Mouse (Mus musculus) spleen, adult 2 months (tissue): ENCODE data around the gene Ccdc34. TPM values are rescaled to one million over a fixed set of nuclear protein-coding genes. Genes with fewer than 3 reads are reported as not detected.

Experiments used
- DNase-seq, 2 experiments: peaks; one replicate each; pipeline versions ENCODE4 v3.0.0 to v3.0.0-alpha.2; 2012 to 2021; ENCODE audit warnings: low spot score in 2 of 2, low read depth in 1 of 2
- H3K27ac ChIP-seq: fragments of 200-500 bp; 2 replicates; pipeline ENCODE4 v1.5.1; 2012; ENCODE audit warnings: low read length, inconsistent platforms; ENCODE audit not compliant: insufficient read depth
- H3K27me3 ChIP-seq: fragments of 200-500 bp; 2 replicates; pipeline ENCODE4 v1.6.1; 2012; ENCODE audit warnings: mild to moderate bottlenecking, moderate library complexity, low read length, inconsistent platforms; ENCODE audit not compliant: control insufficient read depth, insufficient read depth
- H3K36me3 ChIP-seq: fragments of 200-500 bp; 2 replicates; pipeline ENCODE4 v1.6.1; 2012; ENCODE audit warnings: mild to moderate bottlenecking, low read length, inconsistent platforms; ENCODE audit not compliant: control insufficient read depth, insufficient read depth
- H3K4me1 ChIP-seq: fragments of 200-500 bp; 2 replicates; pipeline ENCODE4 v1.6.1; 2011; ENCODE audit warnings: inconsistent platforms; ENCODE audit not compliant: control insufficient read depth, insufficient read depth, insufficient read length
- H3K4me3 ChIP-seq: fragments of 200-500 bp; 2 replicates; pipeline ENCODE4 v1.5.1; 2011; ENCODE audit warnings: mild to moderate bottlenecking, inconsistent platforms; ENCODE audit not compliant: insufficient read depth, insufficient read length; ENCODE audit errors: extremely low read depth
- CTCF ChIP-seq: fragments of 200-500 bp; IDR thresholded peaks from 2 replicates; pipeline ENCODE4 v1.5.1; 2011; ENCODE audit warnings: mild to moderate bottlenecking, inconsistent platforms; ENCODE audit not compliant: insufficient read depth, insufficient read length, insufficient replicate concordance; ENCODE audit errors: extremely low read depth
- POLR2A ChIP-seq: fragments of 200-500 bp; IDR thresholded peaks from 2 replicates; pipeline ENCODE4 v1.6.1; 2011; ENCODE audit warnings: low read depth, low read length, inconsistent platforms
- WGBS: fragments of 180-500 bp; shearing (Covaris S2); methylation state at CpG from one replicate; pipeline ENCODE4 v1.1.7; 2018; 5-methylcytosine and 5-hydroxymethylcytosine counted together
- polyA plus RNA-seq: library from polyadenylated mRNA; depleted of rRNA; stranded (reverse); fragments of >200 nt; gene quantifications from 2 replicates; pipeline ENCODE4 v1.2.3, GENCODE M21; 2012

Ccdc34 gene
- polyA plus RNA-seq, 1 experiment = 3.3 TPM

DNA sequence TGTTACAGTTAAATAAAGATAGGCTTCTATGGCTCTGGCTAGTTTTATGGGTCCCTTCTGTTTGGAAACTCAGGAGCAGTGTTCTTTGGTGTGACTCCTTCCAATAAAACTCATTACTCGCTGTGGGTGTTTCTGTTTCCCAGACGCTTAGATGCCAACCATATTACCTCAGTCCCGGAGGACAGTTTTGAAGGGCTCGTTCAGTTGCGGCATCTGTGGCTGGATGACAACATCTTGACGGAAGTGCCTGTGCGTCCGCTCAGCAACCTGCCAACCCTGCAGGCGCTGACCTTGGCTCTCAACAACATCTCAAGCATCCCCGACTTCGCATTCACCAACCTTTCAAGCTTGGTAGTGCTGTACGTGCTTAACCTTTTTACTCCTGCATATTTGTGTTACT is 21.2 kb upstream of the Ccdc34 start:
- Histone ChIP-seq H3K4me1 (no peaks in the 10 kb centered on the region), H3K27me3 (no peaks in the 10 kb centered on the region), H3K36me3 (no peaks in the 10 kb centered on the region), H3K4me3 (no peak overlapping the region), H3K27ac (no peak overlapping the region)
- TF ChIP-seq POLR2A (no peak), CTCF (no peak)
- no peak for DNase-seq
- 73% methylated on average over 12 of the region's 12 CpGs for WGBS

DNA sequence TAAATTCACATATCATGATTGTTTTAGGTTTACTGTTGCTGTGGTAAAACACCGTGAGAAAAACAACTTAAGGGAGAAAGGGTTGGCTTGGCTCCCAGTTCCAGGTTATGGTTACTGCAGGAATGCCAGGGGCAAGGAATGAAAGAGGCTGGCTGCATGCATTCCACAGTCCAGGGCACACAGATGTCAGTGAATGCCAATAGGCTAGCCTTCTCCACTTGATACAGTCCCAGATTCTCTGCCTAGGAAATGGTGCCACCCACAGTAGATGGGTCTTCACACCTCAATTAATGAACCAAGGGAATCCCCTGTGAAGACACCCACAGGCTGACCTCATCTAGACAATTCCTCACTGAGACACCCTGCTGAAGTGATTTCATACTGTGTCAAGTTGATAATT is 12.9 kb upstream of the Ccdc34 start:
- no peak for TF ChIP-seq POLR2A
- TF ChIP-seq CTCF = no peak
- WGBS = 90% methylated on average over 1 of the region's 1 CpGs
- H3K27ac ChIP-seq = no peak overlapping the region
- no peak for DNase-seq
- H3K4me1 ChIP-seq = no peaks in the 10 kb centered on the region
- H3K27me3 ChIP-seq = no peaks in the 10 kb centered on the region
- no peaks in the 10 kb centered on the region for H3K36me3 ChIP-seq
- no peak overlapping the region for H3K4me3 ChIP-seq

DNA sequence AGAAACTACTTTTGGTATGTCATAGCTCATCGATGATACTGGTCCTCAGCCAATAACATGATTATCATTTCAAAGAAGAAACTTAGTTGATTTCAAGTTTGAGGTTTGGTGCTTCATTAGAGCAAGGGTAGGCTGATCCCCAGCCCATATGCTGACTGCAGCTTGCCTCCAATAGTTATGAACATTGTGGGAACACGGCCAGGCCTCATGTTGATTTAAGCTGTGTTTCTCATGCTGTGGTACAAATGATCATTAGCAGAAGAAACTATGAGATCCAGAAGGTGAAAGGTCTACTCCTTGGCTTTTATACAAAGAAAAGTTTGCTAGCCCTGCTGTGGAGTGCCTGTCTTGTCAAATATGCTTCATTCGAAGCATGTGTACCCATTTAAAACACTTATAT is 12.5 kb upstream of the Ccdc34 start:
- DNase-seq = no peak
- no peak overlapping the region for H3K27ac ChIP-seq
- WGBS = 92% methylated on average over 3 of the region's 3 CpGs

DNA sequence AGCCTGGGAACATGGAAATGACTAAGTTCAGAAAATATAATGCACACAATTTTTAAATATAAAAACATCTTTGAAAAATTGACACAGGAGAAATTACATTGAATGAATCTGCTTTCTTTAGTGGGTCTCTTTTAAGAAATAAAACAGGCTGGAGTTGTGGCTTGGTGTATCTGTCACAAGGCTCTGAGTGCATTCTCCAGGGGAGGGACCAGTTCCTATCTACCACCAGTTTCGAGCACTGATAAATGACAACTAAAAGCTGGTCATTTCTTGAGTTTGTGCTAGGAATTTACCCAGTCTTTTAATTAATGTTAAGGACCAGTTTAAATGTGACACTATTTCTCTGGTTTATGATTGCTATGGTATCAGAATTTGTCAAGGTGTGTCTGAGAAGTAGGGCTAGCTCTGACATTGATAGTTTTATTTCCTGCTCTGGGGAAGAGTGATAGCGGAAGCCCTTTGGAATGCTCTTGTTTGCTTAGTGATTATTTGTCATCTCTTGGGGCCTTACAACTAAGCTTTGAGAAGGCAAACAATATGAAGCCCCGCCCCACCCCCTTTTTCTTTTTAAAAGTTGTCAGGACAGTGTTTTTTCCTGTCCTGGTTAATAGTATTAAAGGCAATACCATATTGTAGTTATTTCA is 11.9 kb upstream of the Ccdc34 start:
- Histone ChIP-seq H3K27me3 (no peaks in the 10 kb centered on the region), H3K36me3 (no peaks in the 10 kb centered on the region), H3K4me3 (no peak overlapping the region), H3K27ac (no peak overlapping the region), H3K4me1 (no peaks in the 10 kb centered on the region)
- WGBS = 84% methylated on average over 3 of the region's 3 CpGs
- DNase-seq = no peak
- no peak for TF ChIP-seq POLR2A
- TF ChIP-seq CTCF = no peak

More for the DNA sequence above, 12.5 kb upstream of the Ccdc34 start:
- Histone ChIP-seq H3K4me1 (no peaks in the 10 kb centered on the region), H3K27me3 (no peaks in the 10 kb centered on the region), H3K4me3 (no peak overlapping the region), H3K36me3 (no peaks in the 10 kb centered on the region)
- no peak for TF ChIP-seq POLR2A
- no peak for TF ChIP-seq CTCF

DNA sequence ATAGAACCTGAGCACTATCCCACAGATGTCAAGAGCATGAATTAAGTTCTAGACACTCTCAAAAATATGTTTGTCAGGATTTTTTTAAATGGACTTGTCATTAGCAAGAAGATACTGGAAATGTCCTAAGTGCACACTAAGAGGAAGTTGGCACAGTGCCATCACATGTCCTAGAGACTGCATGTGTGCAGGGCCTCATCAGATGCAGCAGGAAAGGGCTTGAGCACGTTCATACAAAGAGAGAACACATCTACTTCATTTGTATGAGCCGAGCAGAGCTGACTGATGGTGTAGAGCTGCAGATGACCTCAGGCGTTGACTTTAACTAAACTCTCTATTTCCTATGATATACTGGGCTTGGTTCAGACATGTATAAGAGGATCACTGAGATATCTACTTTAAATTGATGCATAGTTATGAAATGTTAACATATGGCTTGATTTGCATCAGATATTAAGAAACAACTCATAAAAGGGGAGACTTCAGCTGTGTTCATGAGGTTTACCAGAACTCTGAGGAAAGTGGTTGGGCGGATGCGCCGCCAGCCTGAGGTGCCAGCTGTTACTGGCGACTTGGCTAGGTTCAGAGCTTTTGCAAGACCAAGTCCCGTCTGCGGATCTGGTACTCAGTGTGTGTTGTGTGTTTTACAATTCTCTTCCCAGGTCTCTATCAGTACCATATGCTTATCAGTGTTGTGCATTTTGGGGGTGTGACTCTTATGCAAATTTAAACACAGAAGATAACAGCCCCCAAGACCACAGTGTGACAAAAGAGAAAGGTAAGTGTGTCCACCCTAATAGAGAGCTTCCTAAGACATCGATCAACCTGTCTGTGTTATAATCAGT is 10.0 kb upstream of the Ccdc34 start:
- WGBS = 77% methylated on average over 10 of the region's 10 CpGs
- no peaks in the 10 kb centered on the region for H3K36me3 ChIP-seq
- TF ChIP-seq POLR2A (no peak), CTCF (no peak)
- no peaks in the 10 kb centered on the region for H3K4me1 ChIP-seq
- H3K27me3 ChIP-seq = no peaks in the 10 kb centered on the region
- H3K27ac ChIP-seq = no peak overlapping the region
- H3K4me3 ChIP-seq = no peak overlapping the region
- DNase-seq = no peak

DNA sequence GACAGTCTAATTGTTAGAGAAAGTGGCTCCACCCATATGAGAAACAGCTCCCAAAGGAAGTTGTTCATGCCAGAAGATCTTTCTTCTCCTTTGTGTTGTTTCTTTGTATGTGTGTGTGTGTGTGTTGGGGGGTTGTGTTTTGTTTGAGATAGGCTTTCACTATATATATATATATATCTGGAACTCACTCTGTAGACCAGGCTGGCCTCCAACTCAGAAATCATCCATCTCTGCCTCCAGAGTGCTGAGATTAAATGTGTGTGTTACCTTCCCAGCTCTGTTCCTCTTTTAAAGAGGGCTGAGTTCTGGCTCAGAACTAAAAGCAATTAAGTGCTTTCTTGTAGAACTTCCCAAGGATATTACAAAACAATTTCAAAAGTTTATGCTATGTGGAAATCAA is 8.2 kb upstream of the Ccdc34 start:
- H3K4me1 ChIP-seq = no peaks in the 10 kb centered on the region
- no peaks in the 10 kb centered on the region for H3K27me3 ChIP-seq
- no peak for DNase-seq
- no peaks in the 10 kb centered on the region for H3K36me3 ChIP-seq
- TF ChIP-seq CTCF (no peak), POLR2A (no peak)
- no peak overlapping the region for H3K27ac ChIP-seq
- no peak overlapping the region for H3K4me3 ChIP-seq

DNA sequence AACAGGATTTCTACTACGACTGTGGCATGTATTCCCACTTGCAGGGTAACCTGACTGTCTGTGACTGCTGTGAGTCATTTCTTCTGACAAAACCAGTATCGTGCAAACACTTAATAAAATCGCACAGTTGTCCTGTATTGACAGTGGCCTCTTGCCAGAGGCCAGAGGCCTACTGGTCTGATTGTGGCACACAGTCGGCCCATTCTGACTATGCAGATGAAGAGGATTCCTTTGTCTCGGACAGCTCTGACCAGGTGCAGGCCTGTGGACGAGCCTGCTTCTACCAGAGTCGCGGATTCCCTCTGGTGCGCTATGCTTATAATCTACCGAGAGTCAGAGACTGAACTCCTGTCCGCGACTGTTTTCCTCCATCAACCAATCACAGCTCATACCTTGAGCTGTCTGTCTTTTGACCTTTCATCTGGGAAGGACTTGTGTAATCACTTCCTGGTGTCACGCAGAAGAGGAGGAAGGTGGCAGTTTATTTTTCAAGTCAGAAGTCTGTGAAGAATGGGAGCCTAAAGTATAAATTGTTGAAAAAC is 5.4 kb upstream of the Ccdc34 start:
- no peak for TF ChIP-seq CTCF
- no peak for TF ChIP-seq POLR2A
- Histone ChIP-seq H3K27me3 (no peaks in the 10 kb centered on the region), H3K4me1 (no peaks in the 10 kb centered on the region), H3K36me3 (no peaks in the 10 kb centered on the region), H3K27ac (no peak overlapping the region), H3K4me3 (no peak overlapping the region)
- 94% methylated on average over 13 of the region's 13 CpGs for WGBS
- DNase-seq = no peak
